Mouse (Mus musculus) liver, postnatal 0 days (tissue): ENCODE measurements around the gene Gfod1. TPM values are rescaled to one million over a fixed set of nuclear protein-coding genes. Genes with fewer than 3 reads are reported as not detected.

Source experiments
- ATAC-seq: fragments of 200-750 bp; cut with Nextera tagmentation; 2 replicates; pipeline ENCODE4 v1.8.0; 2017; ENCODE audit warnings: mild to moderate bottlenecking, moderate library complexity
- DNase-seq: peaks from one replicate; pipeline ENCODE4 v3.0.0-alpha.2; 2016
- H3K27ac ChIP-seq: fragments of 300-500 bp; sonication (generic); 2 replicates; pipeline ENCODE4 v1.5.1; 2014; ENCODE audit warnings: antibody characterized with exemption, moderate library complexity, mild to moderate bottlenecking, low read depth
- H3K27me3 ChIP-seq: fragments of 300-500 bp; sonication (generic); 2 replicates; pipeline ENCODE4 v1.6.1; 2014; ENCODE audit warnings: low read length, control low read depth, mixed read lengths; ENCODE audit not compliant: insufficient read depth
- H3K36me3 ChIP-seq: fragments of 300-500 bp; sonication (generic); replicated peaks from 2 replicates; pipeline ENCODE4 v1.6.1; 2014; ENCODE audit warnings: mild to moderate bottlenecking, control low read depth, low read length, moderate library complexity, mixed read lengths; ENCODE audit not compliant: insufficient read depth
- H3K4me1 ChIP-seq: fragments of 300-500 bp; sonication (generic); 2 replicates; pipeline ENCODE4 v1.6.1; 2014; ENCODE audit warnings: antibody characterized with exemption, mild to moderate bottlenecking, control low read depth; ENCODE audit not compliant: insufficient read depth
- H3K4me2 ChIP-seq: fragments of 300-500 bp; sonication (generic); 2 replicates; pipeline ENCODE4 v1.6.1; 2014; ENCODE audit warnings: low read depth, mild to moderate bottlenecking, low read length, moderate library complexity, mixed read lengths
- H3K4me3 ChIP-seq: fragments of 300-500 bp; sonication (generic); 2 replicates; pipeline ENCODE4 v1.5.1; 2014; ENCODE audit warnings: low read depth, low read length
- H3K9ac ChIP-seq: fragments of 300-500 bp; sonication (generic); replicated peaks from 2 replicates; pipeline ENCODE4 v1.6.1; 2014; ENCODE audit warnings: mild to moderate bottlenecking, moderate library complexity
- H3K9me3 ChIP-seq: fragments of 300-500 bp; sonication (generic); 2 replicates; pipeline ENCODE4 v1.6.1; 2016; ENCODE audit warnings: mild to moderate bottlenecking, control low read depth, low read length, mixed read lengths
- CTCF ChIP-seq: sonication (generic); IDR thresholded peaks from 2 replicates; pipeline ENCODE4 v1.5.1; 2016; ENCODE audit warnings: antibody characterized with exemption, low read depth
- EP300 ChIP-seq: IDR thresholded peaks from 2 replicates; pipeline ENCODE4 v1.6.1; 2016; ENCODE audit warnings: antibody characterized with exemption, low read depth, mild to moderate bottlenecking
- WGBS: fragments of 180-500 bp; shearing (Covaris S2); extraction: QIAGEN DNeasy Blood & Tissue Kit; methylation state at CpG from one replicate; pipeline ENCODE4 v1.1.7; 2014; ENCODE audit not compliant: insufficient replicate concordance; 5-methylcytosine and 5-hydroxymethylcytosine counted together
- polyA plus RNA-seq: library from polyadenylated mRNA; unstranded; fragments of >200 nt; fragmentation: Nextera tagmentation; extraction: Ambion mirVana; gene quantifications from 2 replicates; pipeline ENCODE4 v1.2.1, GENCODE M21; 2015

Gfod1 gene
- polyA plus RNA-seq, 1 experiment from 2014 or later = 0.81 TPM

GRCm38 (mm10) chr13:43191290-43191689 lies 112.7 kb downstream of the Gfod1 start:
- Histone ChIP-seq H3K4me3 (peak overlapping the region; percentile 17; the same call in 1 of the 2 replicates), H3K4me2 (peak overlapping the region; percentile 54), H3K4me1 (peaks cover 37% of the 10 kb centered on the region), H3K27ac (no peak overlapping the region), H3K9me3 (no peaks in the 10 kb centered on the region), H3K27me3 (no peaks in the 10 kb centered on the region), H3K36me3 (no peaks in the 10 kb centered on the region; the same call in 1 of the 2 replicates), H3K9ac (no peak overlapping the region)
- DNase-seq (no peak), ATAC-seq (no peak)
- WGBS = 0% methylated on average over 2 of the region's 2 CpGs
- TF ChIP-seq EP300 (no peak), CTCF (no peak)

- DNase-seq (no peak), ATAC-seq (no peak)
- Histone ChIP-seq H3K27me3 (no peaks in the 10 kb centered on the region), H3K9ac (no peak overlapping the region), H3K36me3 (no peaks in the 10 kb centered on the region), H3K4me2 (no peak overlapping the region), H3K9me3 (no peaks in the 10 kb centered on the region), H3K4me3 (no peak overlapping the region), H3K4me1 (peaks cover 25% of the 10 kb centered on the region), H3K27ac (no peak overlapping the region)
- WGBS = 86% methylated on average over 4 of the region's 4 CpGs
- TF ChIP-seq EP300 = no peak
- no peak for TF ChIP-seq CTCF
Measured at GRCm38 (mm10) chr13:43187736-43188135, 116.2 kb downstream of the Gfod1 start.

GRCm38 (mm10) chr13:43183248-43184055 lies 120.5 kb downstream of the Gfod1 start:
- Histone ChIP-seq H3K9me3 (no peaks in the 10 kb centered on the region), H3K9ac (no peak overlapping the region), H3K27me3 (no peaks in the 10 kb centered on the region), H3K4me3 (peak overlapping the region; percentile 31), H3K4me1 (peaks cover 12% of the 10 kb centered on the region), H3K4me2 (peak overlapping the region; percentile 68), H3K27ac (no peak overlapping the region), H3K36me3 (no peaks in the 10 kb centered on the region)
- TF ChIP-seq CTCF (no peak), EP300 (no peak)
- ATAC-seq = peak; percentile 43; the same call in 1 of the 2 replicates
- DNase-seq = no peak
- 61% methylated on average over 8 of the region's 8 CpGs for WGBS

DNA sequence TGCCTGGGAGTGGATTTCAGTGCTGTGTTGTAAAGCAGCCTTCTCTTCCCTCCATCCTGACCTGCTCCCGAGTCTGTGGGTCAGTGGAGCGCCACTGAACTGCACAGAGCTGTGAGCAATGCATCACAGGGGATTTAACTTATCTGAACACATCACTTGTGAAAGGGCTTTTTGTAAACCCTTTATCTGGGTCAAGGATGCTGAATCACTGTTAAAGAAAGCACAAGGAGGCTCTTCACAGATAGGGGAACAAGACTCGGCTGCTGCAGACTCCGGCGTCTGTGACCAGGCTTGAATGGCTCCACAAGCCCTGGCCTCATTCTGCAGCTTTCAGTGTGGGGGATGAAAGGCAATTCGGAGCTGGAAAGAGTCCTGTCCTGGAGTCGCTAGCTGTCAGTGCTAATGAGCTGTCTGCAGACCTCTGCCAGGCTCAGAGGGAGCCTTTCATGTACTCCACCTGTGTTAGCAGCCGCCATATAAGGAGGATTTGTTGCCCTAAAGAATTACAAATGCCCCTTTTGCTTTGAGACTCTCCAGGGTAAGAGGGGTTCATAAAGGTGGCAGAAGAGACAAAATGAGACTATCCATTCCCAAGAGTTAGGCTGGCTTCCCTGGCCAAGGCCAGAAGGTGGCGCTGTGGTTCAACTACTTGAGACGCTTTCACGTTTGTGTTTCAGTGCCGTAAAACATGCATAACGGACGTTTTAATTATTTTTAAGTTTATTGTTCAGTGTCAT lies 121.3 kb downstream of the Gfod1 start:
- peak; percentile 89 for DNase-seq
- H3K4me1 ChIP-seq = peaks cover 12% of the 10 kb centered on the region
- peak overlapping the region; percentile 68 for H3K4me2 ChIP-seq
- no peak overlapping the region for H3K27ac ChIP-seq
- ATAC-seq = peak; percentile 62; the same call in 1 of the 2 replicates
- no peak for TF ChIP-seq EP300
- peak; percentile 94 for TF ChIP-seq CTCF
- H3K4me3 ChIP-seq = peak overlapping the region; percentile 31
- no peaks in the 10 kb centered on the region for H3K36me3 ChIP-seq
- no peaks in the 10 kb centered on the region for H3K27me3 ChIP-seq
- WGBS = 18% methylated on average over 14 of the region's 14 CpGs
- no peaks in the 10 kb centered on the region for H3K9me3 ChIP-seq
- no peak overlapping the region for H3K9ac ChIP-seq

GRCm38 (mm10) chr13:43181104-43181503 lies 122.9 kb downstream of the Gfod1 start:
- DNase-seq (peak; percentile 67), ATAC-seq (peak; percentile 65; the same call in 1 of the 2 replicates)
- TF ChIP-seq EP300 (no peak), CTCF (no peak)
- H3K27ac ChIP-seq = no peak overlapping the region
- H3K9me3 ChIP-seq = no peaks in the 10 kb centered on the region
- no peak overlapping the region for H3K9ac ChIP-seq
- no peaks in the 10 kb centered on the region for H3K36me3 ChIP-seq
- H3K4me3 ChIP-seq = no peak overlapping the region
- H3K4me2 ChIP-seq = peak overlapping the region; percentile 38; the same call in 1 of the 2 replicates
- H3K4me1 ChIP-seq = peaks cover 12% of the 10 kb centered on the region
- 59% methylated on average over 7 of the region's 7 CpGs for WGBS
- no peaks in the 10 kb centered on the region for H3K27me3 ChIP-seq

GRCm38 (mm10) chr13:43177317-43177716 lies 126.7 kb downstream of the Gfod1 start:
- Histone ChIP-seq H3K9me3 (no peaks in the 10 kb centered on the region), H3K9ac (no peak overlapping the region), H3K4me2 (no peak overlapping the region), H3K27me3 (no peaks in the 10 kb centered on the region), H3K36me3 (no peaks in the 10 kb centered on the region), H3K4me1 (peaks cover 5% of the 10 kb centered on the region), H3K4me3 (no peak overlapping the region), H3K27ac (no peak overlapping the region)
- TF ChIP-seq EP300 (no peak), CTCF (no peak)
- ATAC-seq (no peak), DNase-seq (no peak)
- 79% methylated on average over 7 of the region's 7 CpGs for WGBS
